Mouse (Mus musculus) adrenal gland (tissue): ENCODE measurements at regions not wholly inside any gene's neighbourhood (a gene's known extent, or its start where the extent isn't known, plus 50 kb on each side); places are given as distances from the start of the nearest gene placed in this dataset.

Experiments used
- intact Hi-C: fragments of 180-260 bp; cut with DNase I; formaldehyde crosslinking; loops from one replicate; pipeline ENCODE4 v1.15.1; 2025

DNA sequence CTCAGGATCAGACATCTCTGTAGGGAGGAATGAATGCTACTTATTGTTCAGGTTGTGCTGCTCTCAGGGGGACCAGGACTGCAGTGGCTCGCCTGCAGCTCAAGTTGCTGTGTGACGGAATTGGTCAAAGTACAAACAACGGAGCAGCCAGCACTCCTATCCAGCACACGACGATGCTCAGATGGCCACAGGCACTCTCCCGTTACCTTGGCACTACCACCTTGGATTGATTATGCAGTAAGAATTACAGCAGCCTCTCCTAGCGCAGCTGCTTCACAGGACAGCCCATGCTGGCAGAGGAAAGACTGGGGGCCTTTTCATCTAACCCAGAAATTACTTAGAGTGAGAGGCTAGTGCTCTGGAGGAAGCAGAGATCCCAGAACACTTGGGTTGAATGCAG lies 226.5 kb downstream of the Maf start:
- intact Hi-C loops: no loop called here

DNA sequence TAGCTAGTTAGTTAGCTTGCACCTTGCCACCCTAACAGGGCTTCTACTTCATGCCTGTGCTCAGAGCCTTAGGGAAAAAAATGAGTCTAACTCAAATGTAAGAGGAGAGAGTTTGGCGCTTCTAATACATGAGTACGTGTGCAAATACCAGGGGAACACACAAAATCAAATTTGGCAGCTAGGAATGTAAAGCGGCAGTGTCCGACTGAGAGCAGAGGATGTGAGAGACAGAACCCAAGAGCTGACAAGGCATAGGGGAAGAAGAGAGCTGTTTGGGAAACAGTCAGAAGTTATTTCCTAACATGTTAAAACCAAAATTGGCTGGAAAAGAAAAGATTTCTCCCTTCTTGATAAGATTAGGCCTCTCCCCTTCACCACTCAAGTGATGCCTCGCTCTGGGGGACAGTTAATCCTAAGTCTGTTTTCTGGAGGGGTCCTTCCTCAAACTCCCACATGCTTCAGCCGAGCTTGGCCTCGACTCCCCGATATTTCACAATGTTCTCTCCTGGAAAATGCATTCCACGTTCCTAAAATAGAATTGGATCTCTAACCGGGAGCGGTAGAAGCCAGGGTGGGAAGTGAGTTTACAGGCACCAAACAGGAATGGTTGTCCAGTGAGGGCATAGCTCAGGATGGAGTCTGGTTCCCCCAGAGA lies 229.1 kb downstream of the Maf start:
- intact Hi-C loops: no loop called here

DNA sequence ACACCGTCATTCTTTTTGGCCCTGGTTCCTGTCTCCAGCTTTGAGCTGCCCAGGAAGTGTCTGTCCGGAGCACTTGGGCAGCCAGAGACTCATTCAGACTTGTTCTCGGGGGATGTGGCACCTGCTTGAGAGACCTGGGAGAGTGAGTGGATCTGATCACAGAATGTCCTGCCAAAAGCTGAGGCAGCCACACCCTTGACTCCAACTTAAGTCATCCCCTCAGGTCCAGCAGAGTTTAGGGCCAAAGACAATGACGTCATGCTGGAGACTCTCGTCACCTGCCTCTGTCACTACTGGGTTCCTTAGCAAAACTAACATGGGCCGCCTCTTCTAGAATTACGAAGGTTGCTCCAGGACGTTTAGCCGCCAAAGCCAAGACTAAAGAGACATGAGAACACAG lies 231.5 kb downstream of the Maf start:
- intact Hi-C loops: no loop called here

DNA sequence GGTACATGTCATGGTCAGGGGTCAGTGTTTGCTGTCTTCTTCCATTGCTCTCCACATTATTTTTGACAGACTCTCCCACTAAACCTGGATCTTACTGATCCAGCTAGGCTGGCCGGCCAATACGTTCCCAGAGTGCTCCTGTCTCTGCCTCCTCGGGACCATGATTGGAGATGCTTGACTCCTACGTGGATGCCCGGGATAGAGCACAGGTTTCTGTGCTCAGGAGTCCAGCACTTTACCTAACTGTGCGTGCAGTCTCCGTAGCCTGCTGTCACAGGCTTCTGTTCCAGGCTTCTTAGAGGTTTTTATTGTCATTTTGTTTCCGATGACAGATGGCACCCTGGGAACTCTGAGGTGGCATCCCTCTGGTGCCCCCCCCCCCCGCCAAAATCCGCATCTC lies 232.4 kb downstream of the Maf start:
- intact Hi-C loops: no loop called here

DNA sequence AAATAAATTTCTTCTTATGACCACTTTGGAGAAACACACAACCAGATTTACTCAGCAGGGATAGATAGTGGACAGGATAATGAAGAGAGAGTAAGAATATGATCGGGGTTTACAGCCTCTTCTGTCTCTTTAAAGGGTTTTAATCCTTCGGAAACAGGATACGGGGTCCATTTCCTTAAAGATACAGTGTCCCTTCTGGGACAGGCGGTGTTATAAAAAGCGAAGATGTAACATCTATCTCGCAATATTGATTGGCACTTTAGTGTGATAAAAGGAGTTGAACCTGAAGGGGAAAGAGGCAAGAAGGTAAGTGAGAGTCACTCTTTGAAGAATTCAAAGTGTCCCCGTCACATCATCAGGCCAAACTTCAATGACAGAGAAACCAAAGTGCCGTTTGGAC lies 233.6 kb downstream of the Maf start:
- intact Hi-C loops: no loop called here

DNA sequence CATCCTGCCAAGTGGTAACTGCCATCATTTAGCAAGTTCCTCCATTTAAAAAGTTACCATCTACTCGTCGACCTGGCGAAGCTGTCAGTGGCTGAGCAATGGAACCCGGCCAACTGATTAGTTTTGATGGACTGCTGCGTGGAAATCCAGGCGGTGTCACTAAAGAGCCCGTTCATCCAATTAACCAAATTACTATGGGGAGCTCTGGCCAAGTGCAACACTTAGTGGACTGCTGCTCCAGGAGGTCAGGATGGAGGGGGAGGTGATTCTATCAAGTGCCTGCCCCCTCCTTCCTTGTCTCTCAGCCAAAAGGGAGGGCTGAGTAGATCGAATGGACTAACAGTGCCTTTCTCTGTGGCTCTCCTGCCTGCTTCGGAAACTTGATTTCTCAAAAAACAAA lies 241.0 kb downstream of the Maf start:
- intact Hi-C loops: no loop called here

DNA sequence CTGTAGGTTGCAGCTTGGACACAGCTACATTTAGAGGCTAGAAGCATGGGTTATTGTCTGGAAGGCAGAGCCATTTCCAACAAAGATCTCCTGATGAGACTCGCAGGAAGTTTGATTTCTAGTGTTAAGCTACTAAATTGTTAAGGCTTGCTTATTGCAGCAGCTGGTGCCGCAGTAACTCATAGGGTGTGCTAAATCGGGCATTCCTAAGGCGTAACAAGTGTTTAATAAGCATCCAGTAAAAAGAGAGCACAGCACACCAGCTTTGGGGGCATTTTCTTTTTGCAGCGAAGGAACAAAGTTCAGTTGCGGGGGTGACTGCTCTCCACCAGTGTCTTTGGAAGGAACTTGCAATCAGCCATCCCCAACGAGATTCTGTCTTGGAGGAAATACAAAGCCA lies 241.5 kb downstream of the Maf start:
- intact Hi-C loops: no loop called here

DNA sequence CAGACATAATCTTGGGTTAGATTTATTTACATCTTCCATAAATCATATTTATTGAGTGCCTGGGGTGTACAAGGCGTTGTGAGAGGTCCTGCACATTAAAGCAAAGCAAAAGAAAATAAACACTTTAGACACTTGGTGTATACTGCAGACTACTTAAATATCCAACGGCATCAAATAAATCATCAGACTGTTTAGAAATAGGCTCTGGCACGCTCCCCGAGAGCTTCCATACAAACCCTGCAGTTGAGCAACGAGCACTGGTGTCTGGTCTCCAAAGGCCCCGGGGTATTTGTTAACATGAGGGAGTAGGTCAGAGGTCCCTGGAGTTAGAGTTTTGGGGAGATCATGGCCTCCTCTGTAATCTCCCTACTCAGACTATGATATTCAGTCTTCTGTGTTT lies 244.9 kb downstream of the Maf start:
- intact Hi-C loops: no loop called here

DNA sequence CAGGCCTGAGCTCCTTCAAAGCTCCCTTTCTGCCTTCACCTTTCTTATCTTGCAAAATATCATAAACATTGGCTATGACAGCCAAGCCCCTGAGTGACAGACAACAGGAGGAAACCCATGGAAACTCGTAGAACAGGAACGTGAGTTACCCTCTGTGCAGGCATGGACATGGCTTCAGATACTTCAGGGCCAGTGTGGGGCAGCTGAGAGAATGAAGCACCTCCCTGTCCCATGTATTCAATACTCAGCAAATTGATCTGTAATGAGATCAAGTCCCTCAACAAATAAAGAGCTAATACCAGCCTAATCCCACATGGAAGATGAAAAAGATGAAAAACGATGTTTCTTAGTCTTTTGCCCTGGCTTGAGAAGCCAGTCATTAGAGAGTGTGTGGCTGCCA lies 249.5 kb downstream of the Maf start:
- intact Hi-C loops: no loop called here

DNA sequence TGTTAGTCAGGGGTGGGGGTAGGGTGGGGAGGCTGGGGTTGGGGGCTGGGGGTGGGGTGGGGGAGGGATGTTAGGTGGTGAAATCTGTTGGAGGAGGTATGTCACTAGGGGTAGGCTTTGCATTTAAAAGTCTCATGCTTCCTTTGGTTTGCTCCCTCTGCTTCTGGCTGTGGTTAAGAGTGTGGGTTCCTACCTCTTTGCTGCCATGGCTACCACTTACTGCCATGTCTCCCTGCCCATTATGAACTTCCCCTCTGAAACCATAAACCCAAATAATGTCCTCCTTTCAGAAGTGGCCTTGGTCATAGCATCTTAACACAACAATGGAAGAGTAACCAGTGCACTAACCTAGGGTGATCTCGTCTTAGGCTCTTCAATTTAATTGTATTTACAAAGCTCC lies 256.8 kb downstream of the Maf start:
- intact Hi-C loops: no loop called here

DNA sequence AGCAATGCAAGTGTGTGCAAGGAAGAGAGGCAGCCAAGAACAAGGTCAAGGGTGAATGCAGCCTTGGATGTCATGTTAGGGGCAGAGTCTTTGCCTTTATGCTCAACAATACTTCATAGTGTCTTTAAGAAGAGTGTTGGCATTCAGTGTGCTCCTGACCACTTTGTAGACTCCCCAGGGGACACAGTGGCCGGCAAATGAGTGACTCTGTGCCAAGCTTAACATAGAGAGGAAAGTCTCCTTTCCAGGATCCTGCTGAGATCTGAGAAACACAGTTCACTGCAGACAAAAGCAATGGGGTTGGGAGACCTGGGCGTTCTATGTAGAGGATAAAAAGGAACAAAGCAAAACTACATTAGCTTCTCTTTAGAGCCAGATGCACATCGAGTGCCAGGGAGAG lies 259.2 kb downstream of the Maf start:
- intact Hi-C loops: no loop called here

DNA sequence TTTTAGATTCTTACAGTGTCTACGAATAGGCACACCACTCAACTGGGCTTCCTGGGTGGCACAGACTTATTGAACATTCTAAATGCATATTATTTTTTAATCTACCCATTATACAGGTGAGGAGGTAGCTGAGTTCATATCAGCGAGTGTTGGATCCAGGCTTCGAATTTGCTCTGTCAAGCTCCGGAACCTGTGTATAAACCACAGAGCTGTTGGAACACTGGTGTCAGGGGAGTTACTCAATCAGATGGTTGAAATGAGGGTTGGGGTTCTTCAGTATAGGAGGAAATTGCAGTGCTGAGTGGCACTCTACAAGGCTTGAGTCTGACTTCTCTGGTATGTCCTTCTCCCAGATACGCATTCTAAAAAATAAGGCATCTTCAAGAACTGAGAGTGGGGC lies 263.1 kb downstream of the Maf start:
- intact Hi-C loops: no loop called here

DNA sequence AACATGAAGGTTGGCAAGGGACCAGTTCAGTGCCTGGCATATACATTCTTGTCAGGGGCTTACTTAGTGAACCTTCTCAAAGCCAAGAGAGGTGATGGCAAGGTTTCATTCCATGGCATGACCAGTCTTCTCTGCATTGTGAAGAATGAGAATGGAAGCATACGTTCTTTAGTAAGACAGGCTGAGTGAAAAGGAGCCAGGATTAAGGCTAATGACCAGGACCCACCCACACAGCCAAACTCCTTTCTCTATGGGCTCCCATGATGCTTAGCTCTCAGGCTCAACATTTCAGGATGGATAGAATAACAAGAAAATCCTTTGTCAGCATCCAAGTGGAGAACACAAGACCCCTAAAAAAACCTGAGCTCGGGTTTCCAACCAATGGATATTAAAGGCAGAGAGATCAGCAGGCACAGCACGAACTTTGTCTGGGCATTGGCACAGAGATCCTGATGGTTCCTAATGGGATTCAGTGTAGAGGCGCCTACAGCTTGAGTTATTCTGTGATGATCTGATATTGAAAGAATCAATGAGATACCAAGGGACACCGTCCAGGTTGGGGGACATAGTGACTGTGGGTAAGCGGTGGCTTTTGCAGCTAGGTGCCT lies 265.5 kb downstream of the Maf start:
- intact Hi-C loops: no loop called here

DNA sequence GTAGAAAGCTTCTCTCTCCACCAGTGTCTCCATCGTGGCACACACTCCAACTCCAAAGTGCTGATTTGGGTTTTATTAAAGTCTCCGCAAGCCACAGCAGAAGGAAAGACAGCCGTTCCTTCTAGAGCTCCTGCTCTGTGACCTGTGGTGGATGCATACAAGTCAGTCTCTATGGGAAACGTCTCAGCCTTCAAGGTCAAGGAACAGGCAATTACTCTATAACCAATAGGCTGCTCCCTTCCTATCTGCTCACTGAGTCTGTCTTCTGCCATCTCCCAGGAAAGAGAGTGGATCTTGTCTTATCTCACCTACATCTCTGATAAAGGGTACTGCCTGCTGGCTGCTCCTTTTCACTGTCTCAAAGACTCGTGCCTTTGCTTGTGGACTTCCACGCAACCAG lies 266.3 kb downstream of the Maf start:
- intact Hi-C loops: no loop called here

DNA sequence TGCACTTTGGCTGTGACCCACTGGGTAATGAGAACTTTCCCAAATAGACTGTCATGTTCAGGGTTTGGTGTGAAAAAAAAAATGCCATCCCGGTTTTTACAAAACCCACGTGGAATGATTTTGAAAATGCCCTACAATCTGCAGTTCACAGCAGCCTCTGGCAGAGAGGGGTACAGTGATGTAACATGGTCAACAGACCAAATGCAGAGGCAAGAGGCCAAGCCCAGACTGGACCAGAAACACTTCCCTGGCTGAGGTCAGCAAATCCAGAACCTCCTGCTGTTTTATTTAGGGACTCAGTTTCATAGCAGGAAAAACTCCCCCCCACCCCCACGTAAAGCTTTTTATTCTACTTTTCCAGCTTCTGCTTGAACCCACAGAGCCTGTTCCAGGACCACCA lies 267.4 kb downstream of the Maf start:
- intact Hi-C loops: no loop called here

DNA sequence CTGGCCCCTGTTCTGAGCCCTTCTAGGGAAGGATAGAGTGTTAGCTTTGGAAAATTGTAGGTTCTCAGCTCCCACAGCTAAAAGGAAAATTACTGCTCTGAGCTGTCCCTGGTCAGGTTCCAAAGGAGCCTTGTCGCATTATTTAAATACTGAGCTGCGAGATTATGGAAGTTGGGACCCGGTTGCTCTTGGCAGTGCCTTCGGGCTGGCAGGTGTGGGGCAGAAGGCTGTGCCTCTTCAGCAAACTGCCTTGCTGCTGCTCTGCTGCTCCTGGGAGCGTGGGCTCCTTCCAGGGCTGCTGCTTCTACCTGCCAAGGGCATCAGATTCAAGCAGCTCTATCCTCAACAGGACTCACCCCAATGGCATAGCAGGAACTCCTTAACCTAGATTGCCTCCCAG lies 268.1 kb downstream of the Maf start:
- intact Hi-C loops: no loop called here

DNA sequence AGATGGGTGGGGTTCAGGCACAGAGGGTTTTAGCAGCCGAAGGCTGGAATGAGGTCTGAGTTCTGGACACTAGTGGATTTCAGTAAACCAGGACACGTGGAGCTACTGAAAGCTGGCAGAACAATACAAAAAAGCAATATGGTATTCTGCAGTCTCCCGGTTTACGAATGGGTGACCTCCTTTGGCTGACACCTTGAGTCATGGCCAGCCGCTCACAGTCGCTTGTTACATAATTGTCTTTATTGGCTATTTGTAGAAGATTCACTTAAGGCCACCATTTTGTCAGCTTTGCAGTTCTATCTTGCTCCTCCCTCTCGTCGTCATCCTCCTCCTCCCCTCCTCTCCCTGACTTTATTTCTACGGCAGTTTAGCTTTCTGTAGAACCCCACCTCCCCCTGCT lies 269.6 kb downstream of the Maf start:
- intact Hi-C loops: no loop called here

DNA sequence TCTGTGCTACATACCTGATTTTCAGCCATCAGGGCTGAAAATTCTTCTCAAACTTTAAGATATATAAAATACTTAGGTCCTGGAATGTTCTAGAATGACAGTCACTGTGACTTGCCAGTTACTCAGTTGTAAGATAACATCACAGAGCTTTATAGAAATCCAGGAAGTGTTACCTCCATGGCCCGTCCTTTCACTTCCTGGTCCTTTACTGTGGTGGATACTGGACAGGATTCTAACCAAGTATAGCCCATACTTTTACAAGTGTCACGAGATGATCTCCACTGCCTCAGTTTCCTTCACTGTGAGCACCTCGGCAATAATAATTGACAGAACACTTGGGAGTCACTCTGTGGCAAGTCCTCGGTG lies 271.3 kb downstream of the Maf start:
- intact Hi-C loops: no loop called here

DNA sequence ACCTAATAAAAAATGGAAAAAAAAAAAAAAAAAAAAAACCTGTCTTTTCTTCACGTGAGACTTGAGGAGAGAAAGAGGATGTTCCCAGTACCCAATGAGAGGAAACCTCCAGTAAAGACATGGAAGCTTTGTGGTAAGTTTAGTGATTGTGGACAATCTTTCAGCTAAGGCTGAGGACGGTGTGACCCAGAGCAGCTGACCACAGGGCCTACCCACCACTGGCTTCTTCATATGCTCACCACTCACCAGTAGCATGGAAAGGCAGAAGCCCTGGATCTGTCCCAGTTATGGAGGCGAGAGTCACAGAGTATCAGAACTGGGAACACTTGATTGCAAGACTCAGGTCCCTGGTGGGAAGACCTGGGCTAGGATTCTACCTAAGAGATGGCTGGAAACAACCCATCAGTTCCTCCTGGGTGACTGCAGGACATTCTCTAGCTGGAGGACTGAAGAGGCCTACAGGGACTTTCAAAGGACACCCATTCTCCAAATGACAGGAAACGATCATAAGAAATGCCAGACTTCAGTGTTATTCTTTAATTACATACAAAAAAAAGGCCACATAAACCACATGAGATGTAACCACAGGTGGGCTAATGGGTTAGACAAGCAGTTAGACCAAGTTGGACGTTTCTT lies 271.8 kb downstream of the Maf start:
- intact Hi-C loops: no loop called here

DNA sequence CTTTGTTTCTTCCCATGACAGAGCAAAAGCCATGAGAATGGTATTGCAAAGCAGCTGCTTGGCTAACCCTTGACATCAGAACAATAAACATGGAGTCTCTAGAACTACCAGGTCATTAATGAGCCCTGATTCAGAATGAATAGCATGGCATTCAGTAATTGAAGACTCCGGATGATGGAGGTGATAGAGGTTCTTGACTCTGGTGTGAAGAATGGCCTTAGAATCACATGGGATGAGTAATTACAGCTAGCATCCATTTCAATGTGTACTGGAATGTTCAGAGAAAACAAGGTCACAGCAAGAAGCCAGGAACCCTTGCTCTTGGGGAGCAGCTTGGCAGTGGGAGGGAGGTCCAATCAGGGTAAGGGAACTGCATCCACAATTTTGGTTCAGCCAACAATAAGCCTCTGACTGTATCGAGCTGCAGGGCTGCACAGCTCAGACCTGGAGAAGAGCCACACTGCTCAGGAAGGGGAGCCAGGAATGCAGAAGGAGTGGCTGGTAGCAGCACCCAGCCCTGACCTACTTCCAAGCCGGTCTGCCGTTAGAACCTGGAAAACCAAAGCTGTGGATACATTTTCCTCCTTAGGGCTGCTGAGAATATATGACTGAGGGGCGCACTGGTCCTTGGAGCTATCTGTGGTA lies 275.1 kb downstream of the Maf start:
- intact Hi-C loops: no loop called here

DNA sequence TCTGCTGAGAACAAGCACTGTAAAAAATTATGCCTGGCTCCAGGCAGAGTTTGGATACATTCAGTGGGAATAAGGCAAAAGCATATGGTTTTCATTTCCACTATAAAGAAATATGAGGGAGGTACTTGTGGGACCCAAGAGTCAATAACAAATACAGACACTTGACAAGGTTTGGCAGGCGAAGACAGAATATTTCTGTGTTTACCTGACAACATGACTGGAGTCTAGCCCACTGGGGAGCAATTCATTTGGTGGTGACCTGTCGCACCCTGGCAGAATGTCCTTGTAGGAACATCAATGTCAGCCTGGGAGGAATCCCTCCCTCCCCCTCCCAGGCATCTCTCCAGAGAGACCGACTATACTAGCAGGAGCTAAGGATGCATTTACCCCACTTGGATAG lies 276.8 kb downstream of the Maf start:
- intact Hi-C loops: no loop called here

DNA sequence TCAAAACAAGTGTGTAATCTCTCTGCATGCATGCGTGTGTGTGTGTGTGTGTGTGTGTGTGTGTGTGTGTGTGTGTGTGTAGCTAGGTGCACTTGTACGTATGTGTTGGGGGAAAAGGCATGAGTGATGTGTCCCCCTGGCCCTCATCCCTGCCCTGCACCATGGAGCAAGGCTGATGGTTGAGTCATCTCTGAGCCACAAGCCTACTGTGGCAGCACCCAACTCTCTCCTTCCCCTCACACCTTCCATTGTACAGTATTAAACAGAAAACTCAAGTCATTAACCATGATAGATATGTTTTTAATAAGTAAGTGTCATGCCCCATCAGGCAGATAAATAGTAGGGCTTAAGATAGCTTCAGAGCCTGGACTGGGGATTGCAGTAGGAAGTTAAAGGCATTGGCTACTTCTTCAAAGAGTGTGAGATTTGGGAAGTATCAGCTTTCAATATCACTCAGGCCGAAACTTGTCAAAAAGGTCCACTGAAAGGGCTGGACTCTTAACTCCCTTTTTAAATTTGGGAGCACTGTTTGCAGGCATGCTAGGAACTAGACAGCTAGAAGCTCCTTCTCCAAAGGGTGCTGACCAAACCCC lies 278.2 kb downstream of the Maf start:
- intact Hi-C loops: no loop called here
